21 mouse cellular contexts compared by ENCODE assay signal in genomic region chr16:29680548-29681175, GRCm38 (mm10).
A peak's percentile ranks its signal among the peaks of the same experiment; 100 is the strongest.
DNase-seq lines count a peak whose midpoint lies in the region; ATAC-seq and TF ChIP-seq lines count a peak whose summit lies in the region.
"Had no signal": no experiment of that assay in that cellular context is flagged by ENCODE, and none has a peak within 500 bp of the region (broad histone marks: within the 10 kb centered on the region; RNA-seq: fewer than 3 reads in every experiment).

No protein-coding gene starts in this region.

- H3K27ac ChIP-seq in forebrain, embryonic 10.5 days: peak overlapping the region; percentile 73
- H3K27ac ChIP-seq in forebrain, embryonic 16.5 days (ENCODE audit: low read length): no peak overlapping the region
- no peak overlapping the region for H3K27ac ChIP-seq in hindbrain, embryonic 14.5 days
- H3K27ac ChIP-seq in hindbrain, embryonic 16.5 days (ENCODE audit: low read depth, low read length): no peak overlapping the region
- no peak overlapping the region for H3K27ac ChIP-seq in neural tube, embryonic 11.5 days (ENCODE audit: low read depth, low read length)
- no peak overlapping the region for H3K27ac ChIP-seq in neural tube, embryonic 15.5 days (replicated peaks)
- no peak overlapping the region for H3K27ac ChIP-seq in ES-E14 (ENCODE audit: insufficient read depth, low read depth, low read length, poor library complexity, severe bottlenecking)
- H3K27ac ChIP-seq: embryonic facial prominence, embryonic 13.5 days; forebrain, embryonic 13.5 days; hindbrain, embryonic 12.5 days had no signal

- H3K4me1 ChIP-seq in forebrain, embryonic 10.5 days: peaks cover 55% of the 10 kb centered on the region
- H3K4me1 ChIP-seq in forebrain, embryonic 16.5 days (replicated peaks; ENCODE audit: control insufficient read depth, insufficient read depth, low read length): peaks cover 18% of the 10 kb centered on the region
- peaks cover 20% of the 10 kb centered on the region for H3K4me1 ChIP-seq in hindbrain, embryonic 14.5 days (replicated peaks; ENCODE audit: control insufficient read depth, insufficient read depth, low read length)
- H3K4me1 ChIP-seq in hindbrain, embryonic 16.5 days (ENCODE audit: control insufficient read depth, insufficient read depth, low read depth, low read length): peaks cover 15% of the 10 kb centered on the region
- peaks cover 14% of the 10 kb centered on the region for H3K4me1 ChIP-seq in neural tube, embryonic 11.5 days (ENCODE audit: control insufficient read depth, insufficient read depth, low read length)
- peaks cover 15% of the 10 kb centered on the region for H3K4me1 ChIP-seq in neural tube, embryonic 15.5 days
- peaks cover 15 to 23% of the 10 kb centered on the region in 2 experiments for H3K4me1 ChIP-seq in ES-E14 (ENCODE audit: control insufficient read depth in 2 of 2, insufficient read depth in 2 of 2, low read length in 2 of 2, poor library complexity in 1 of 2)

- H3K4me3 ChIP-seq in forebrain, embryonic 10.5 days: no peak overlapping the region
- H3K4me3 ChIP-seq in forebrain, embryonic 16.5 days (replicated peaks; ENCODE audit: low read length): no peak overlapping the region
- H3K4me3 ChIP-seq in hindbrain, embryonic 14.5 days (replicated peaks; ENCODE audit: low read length): no peak overlapping the region
- H3K4me3 ChIP-seq in hindbrain, embryonic 16.5 days (ENCODE audit: low read length): no peak overlapping the region
- no peak overlapping the region for H3K4me3 ChIP-seq in neural tube, embryonic 11.5 days (ENCODE audit: low read depth, low read length)
- H3K4me3 ChIP-seq in neural tube, embryonic 15.5 days (replicated peaks): no peak overlapping the region
- H3K4me3 ChIP-seq in ES-E14 (ENCODE audit: insufficient read depth in 1 of 2, low read depth in 1 of 2, low read length in 2 of 2, poor library complexity in 1 of 2, severe bottlenecking in 1 of 2): peak overlapping the region; percentile 6 to 18
- H3K4me3 ChIP-seq: embryonic facial prominence, embryonic 13.5 days; forebrain, embryonic 13.5 days; hindbrain, embryonic 12.5 days had no signal

- WGBS in forebrain, embryonic 10.5 days: 65% methylated on average over 18 of the region's 18 CpGs
- WGBS in forebrain, embryonic 16.5 days: 72% methylated on average over 18 of the region's 18 CpGs
- 44% methylated on average over 18 of the region's 18 CpGs for WGBS in hindbrain, embryonic 14.5 days
- 55% methylated on average over 18 of the region's 18 CpGs for WGBS in hindbrain, embryonic 16.5 days
- WGBS in neural tube, embryonic 11.5 days: 59% methylated on average over 18 of the region's 18 CpGs
- 68% methylated on average over 18 of the region's 18 CpGs for WGBS in neural tube, embryonic 15.5 days

- no peak overlapping the region for H3K4me2 ChIP-seq in forebrain, embryonic 16.5 days (ENCODE audit: low read length)
- no peak overlapping the region for H3K4me2 ChIP-seq in hindbrain, embryonic 14.5 days (replicated peaks)
- H3K4me2 ChIP-seq in hindbrain, embryonic 16.5 days (ENCODE audit: low read length): no peak overlapping the region
- no peak overlapping the region for H3K4me2 ChIP-seq in neural tube, embryonic 11.5 days (ENCODE audit: low read depth)
- H3K4me2 ChIP-seq in neural tube, embryonic 15.5 days: no peak overlapping the region
- H3K4me2 ChIP-seq: embryonic facial prominence, embryonic 13.5 days; forebrain, embryonic 13.5 days; heart, embryonic 11.5 days; hindbrain, embryonic 12.5 days had no signal

- ATAC-seq in forebrain, embryonic 16.5 days: no peak
- ATAC-seq in hindbrain, embryonic 14.5 days (ENCODE audit: low FRiP score): peak; percentile 17; the same call in 1 of the 2 replicates
- no peak for ATAC-seq in hindbrain, embryonic 16.5 days
- ATAC-seq in neural tube, embryonic 11.5 days (ENCODE audit: insufficient read depth, low FRiP score, low TSS enrichment): no peak
- no peak for ATAC-seq in neural tube, embryonic 15.5 days (ENCODE audit: low FRiP score)
- no peak for ATAC-seq in activated CD4-positive, CD25-positive, alpha-beta regulatory T cell, adult 4 months
- ATAC-seq: CD4-positive, CD25-positive, alpha-beta regulatory T cell, adult 4 months; forebrain, embryonic 13.5 days; intestine, embryonic 16.5 days had no signal

- no peaks in the 10 kb centered on the region for H3K36me3 ChIP-seq in forebrain, embryonic 10.5 days (replicated peaks)
- no peaks in the 10 kb centered on the region for H3K36me3 ChIP-seq in forebrain, embryonic 16.5 days (ENCODE audit: control insufficient read depth, insufficient read depth)
- H3K36me3 ChIP-seq in hindbrain, embryonic 14.5 days (replicated peaks; ENCODE audit: control insufficient read depth, insufficient read depth): no peaks in the 10 kb centered on the region
- H3K36me3 ChIP-seq in hindbrain, embryonic 16.5 days (ENCODE audit: control insufficient read depth, insufficient read depth, low read length): no peaks in the 10 kb centered on the region
- no peaks in the 10 kb centered on the region for H3K36me3 ChIP-seq in neural tube, embryonic 11.5 days (ENCODE audit: control insufficient read depth, insufficient read depth, low read length)
- H3K36me3 ChIP-seq in neural tube, embryonic 15.5 days: no peaks in the 10 kb centered on the region
- H3K36me3 ChIP-seq in ES-E14 (ENCODE audit: control insufficient read depth, insufficient read depth, low read length, poor library complexity, severe bottlenecking): no peaks in the 10 kb centered on the region
- H3K36me3 ChIP-seq: embryonic facial prominence, embryonic 13.5 days; hindbrain, embryonic 12.5 days had no signal

- H3K9me3 ChIP-seq in forebrain, embryonic 10.5 days: peaks cover 5% of the 10 kb centered on the region; the same call in 1 of the 2 replicates
- H3K9me3 ChIP-seq in forebrain, embryonic 16.5 days (ENCODE audit: control insufficient read depth, low read length): peaks cover 3% of the 10 kb centered on the region; the same call in 1 of the 2 replicates
- H3K9me3 ChIP-seq in hindbrain, embryonic 14.5 days (ENCODE audit: control insufficient read depth, low read length): no peaks in the 10 kb centered on the region; the same call in 1 of the 2 replicates
- H3K9me3 ChIP-seq in hindbrain, embryonic 16.5 days (ENCODE audit: control insufficient read depth, low read length): no peaks in the 10 kb centered on the region
- no peaks in the 10 kb centered on the region for H3K9me3 ChIP-seq in neural tube, embryonic 11.5 days (ENCODE audit: control insufficient read depth, low read length)
- no peaks in the 10 kb centered on the region for H3K9me3 ChIP-seq in neural tube, embryonic 15.5 days (replicated peaks)
- H3K9me3 ChIP-seq in ES-E14 (ENCODE audit: control insufficient read depth, insufficient read depth, low read depth, low read length): no peaks in the 10 kb centered on the region
- H3K9me3 ChIP-seq: embryonic facial prominence, embryonic 13.5 days; forebrain, embryonic 13.5 days; hindbrain, embryonic 12.5 days had no signal

- DNase-seq in forebrain, embryonic 10.5 days (ENCODE audit: extremely low spot score, low spot score): no peak
- no peak for DNase-seq in hindbrain, embryonic 14.5 days (ENCODE audit: low spot score)
- DNase-seq in neural tube, embryonic 11.5 days (ENCODE audit: low spot score): no peak
- no peak for DNase-seq in ES-E14 (ENCODE audit: low read depth, low spot score)
- DNase-seq: adrenal gland, postnatal 14 days; B cell, adult 2 months; cerebellum, adult 11-12 months; cerebellum, adult 9-10 months; cerebellum, postnatal 25 days; gastrocnemius, postnatal 36 days; heart, adult 18-20 months had no signal

- no peak overlapping the region for H3K9ac ChIP-seq in forebrain, embryonic 16.5 days (replicated peaks; ENCODE audit: low read depth, low read length)
- no peak overlapping the region for H3K9ac ChIP-seq in hindbrain, embryonic 14.5 days
- H3K9ac ChIP-seq in hindbrain, embryonic 16.5 days (ENCODE audit: low read depth, low read length): no peak overlapping the region
- 0 out of 2 replicates have a peak overlapping the region, but pooled peaks have one; percentile 10 for H3K9ac ChIP-seq in neural tube, embryonic 11.5 days (ENCODE audit: low read length)
- no peak overlapping the region for H3K9ac ChIP-seq in neural tube, embryonic 15.5 days (replicated peaks)
- H3K9ac ChIP-seq in ES-E14 (ENCODE audit: insufficient read depth, low read depth, low read length, poor library complexity, severe bottlenecking): peak overlapping the region; percentile 13; the same call in 1 of the 2 replicates
- H3K9ac ChIP-seq: embryonic facial prominence, embryonic 13.5 days; forebrain, embryonic 13.5 days; hindbrain, embryonic 12.5 days had no signal

- peaks cover 57% of the 10 kb centered on the region for H3K27me3 ChIP-seq in forebrain, embryonic 10.5 days (ENCODE audit: poor library complexity, severe bottlenecking)
- no peaks in the 10 kb centered on the region for H3K27me3 ChIP-seq in forebrain, embryonic 16.5 days (replicated peaks; ENCODE audit: control insufficient read depth, insufficient read depth, low read length)
- peaks cover 28% of the 10 kb centered on the region for H3K27me3 ChIP-seq in hindbrain, embryonic 14.5 days (ENCODE audit: control insufficient read depth, insufficient read depth, low read length)
- H3K27me3 ChIP-seq in hindbrain, embryonic 16.5 days (replicated peaks; ENCODE audit: control insufficient read depth, insufficient read depth, low read length): no peaks in the 10 kb centered on the region; the same call in 1 of the 2 replicates
- no peaks in the 10 kb centered on the region for H3K27me3 ChIP-seq in neural tube, embryonic 11.5 days (ENCODE audit: control insufficient read depth, insufficient read depth, low read length)
- H3K27me3 ChIP-seq in neural tube, embryonic 15.5 days (replicated peaks): peaks cover 3% of the 10 kb centered on the region; the same call in 1 of the 2 replicates
- H3K27me3 ChIP-seq: embryonic facial prominence, embryonic 13.5 days had no signal

- in situ Hi-C loops in ES-E14 (cut with MboI; ENCODE audit: low sequenced_read_pairs in 2 of 2, unreplicated experiment in 2 of 2): no loop called here

TF ChIP-seq in ES-E14, 5 proteins besides CTCF, POLR2A, EP300 and RAD21:
- TF ChIP-seq CHD2 (IDR thresholded peaks at IDR 0.05; ENCODE audit: low read depth, low read length) (no peak), ZC3H11A (IDR thresholded peaks at IDR 0.05; ENCODE audit: borderline replicate concordance, low read depth, low read length) (no peak), MAFK (IDR thresholded peaks at IDR 0.05; ENCODE audit: insufficient read depth, low read depth, low read length) (no peak), HCFC1 (IDR thresholded peaks at IDR 0.05; ENCODE audit: borderline replicate concordance, insufficient read depth, low read length) (no peak), ZNF384 (IDR thresholded peaks at IDR 0.05; ENCODE audit: low read depth, low read length) (no peak)

Comparison
In these comparisons a context has a peak if more than half of its experiments do, and no peak if none do; other contexts are left out.
1. H3K9ac ChIP-seq: peak in neural tube, embryonic 11.5 days (single experiment) and ES-E14 (single experiment); none in forebrain, embryonic 16.5 days (single experiment), hindbrain, embryonic 14.5 days (single experiment), hindbrain, embryonic 16.5 days (single experiment) and neural tube, embryonic 15.5 days (single experiment).
2. H3K4me3 ChIP-seq: peak in ES-E14 (2 of 2); none in forebrain, embryonic 10.5 days (single experiment), forebrain, embryonic 16.5 days (single experiment), hindbrain, embryonic 14.5 days (single experiment), hindbrain, embryonic 16.5 days (single experiment), neural tube, embryonic 11.5 days (single experiment) and neural tube, embryonic 15.5 days (single experiment).